Comparison of ENCODE assay signal across 9 mouse cellular contexts in the genomic region with DNA sequence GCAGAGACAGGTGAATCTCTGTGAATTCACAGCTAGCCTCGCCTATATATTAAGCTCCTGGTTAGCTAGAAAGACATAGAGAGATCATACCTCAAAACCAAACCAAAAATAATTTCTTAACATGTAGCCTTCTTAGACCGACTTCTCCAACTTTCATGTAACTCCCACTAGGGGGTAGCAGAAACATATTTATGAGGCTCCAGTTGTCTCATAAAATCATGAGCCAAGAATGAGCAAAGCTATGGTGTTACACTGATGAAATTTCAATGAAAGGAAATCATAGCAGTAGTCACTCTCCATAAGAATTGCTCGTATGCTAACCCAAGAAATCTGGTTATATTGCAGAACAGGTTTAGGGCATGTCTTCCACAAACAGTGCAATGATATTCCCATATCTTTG.
DNase-seq lines count a peak whose midpoint lies in the region; ATAC-seq and TF ChIP-seq lines count a peak whose summit lies in the region.
"Had no signal": no experiment of that assay in that cellular context is flagged by ENCODE, and none has a peak within 500 bp of the region (broad histone marks: within the 10 kb centered on the region; RNA-seq: fewer than 3 reads in every experiment).

No protein-coding gene starts in this region.

- no peaks in the 10 kb centered on the region for H3K36me3 ChIP-seq in neural tube, embryonic 15.5 days
- no peaks in the 10 kb centered on the region for H3K36me3 ChIP-seq in thymus, adult 2 months (ENCODE audit: control insufficient read depth, insufficient read depth, low read length)
- H3K36me3 ChIP-seq: heart, embryonic 13.5 days had no signal

- TF ChIP-seq POLR2A in thymus, adult 2 months (IDR thresholded peaks at IDR 0.05; ENCODE audit: control insufficient read depth, extremely low read depth, insufficient read depth, low read length, poor library complexity): no peak

- no peaks in the 10 kb centered on the region for H3K9me3 ChIP-seq in neural tube, embryonic 15.5 days (replicated peaks)
- H3K9me3 ChIP-seq: heart, embryonic 13.5 days had no signal

- no peak overlapping the region for H3K9ac ChIP-seq in neural tube, embryonic 15.5 days (replicated peaks)
- H3K9ac ChIP-seq: heart, embryonic 13.5 days had no signal

- intact Hi-C loops in left cerebral cortex, postnatal 14 days (cut with DNase I): loop anchor here (1.0 to 2.0 kb wide), 2 partner anchors 149 to 675 kb away; a partner anchor contains a TSS
- intact Hi-C loops in left cerebral cortex, postnatal 4 days (cut with DNase I): loop anchor here (5.0 to 10.0 kb wide), 2 partner anchors 149 to 767 kb away; a partner anchor contains a TSS

- H3K4me3 ChIP-seq in neural tube, embryonic 15.5 days (replicated peaks): no peak overlapping the region
- no peak overlapping the region for H3K4me3 ChIP-seq in thymus, adult 2 months (ENCODE audit: control insufficient read depth, insufficient read depth, low read length)
- H3K4me3 ChIP-seq: heart, embryonic 13.5 days had no signal

- H3K27me3 ChIP-seq in neural tube, embryonic 15.5 days (replicated peaks): no peaks in the 10 kb centered on the region
- H3K27me3 ChIP-seq in thymus, adult 2 months (ENCODE audit: control insufficient read depth, insufficient read depth, low read length): no peaks in the 10 kb centered on the region
- H3K27me3 ChIP-seq: heart, embryonic 13.5 days had no signal

- WGBS in neural tube, embryonic 15.5 days: 52% methylated on average over 3 of the region's 3 CpGs
- WGBS in thymus, adult 2 months: 13% methylated on average over 3 of the region's 3 CpGs

- no peaks in the 10 kb centered on the region for H3K4me1 ChIP-seq in neural tube, embryonic 15.5 days
- no peaks in the 10 kb centered on the region for H3K4me1 ChIP-seq in thymus, adult 2 months (replicated peaks; ENCODE audit: control insufficient read depth, insufficient read depth, low read length)
- H3K4me1 ChIP-seq: heart, embryonic 13.5 days had no signal

- TF ChIP-seq CTCF in thymus, adult 2 months (IDR thresholded peaks at IDR 0.05; ENCODE audit: borderline replicate concordance, control insufficient read depth, extremely low read depth, insufficient read depth, low read length, poor library complexity): no peak

- H3K4me2 ChIP-seq in neural tube, embryonic 15.5 days: no peak overlapping the region
- H3K4me2 ChIP-seq: heart, embryonic 13.5 days had no signal

- peak; percentile 89 for ATAC-seq in neural tube, embryonic 15.5 days (ENCODE audit: low FRiP score)

- DNase-seq in adrenal gland, postnatal 10 days: peak; percentile 7
- DNase-seq in adrenal gland, adult 18-20 months (ENCODE audit: low spot score in 2 of 2): no peak
- peak; percentile 39 to 72 for DNase-seq in left cerebral cortex, postnatal 14 days (ENCODE audit: low spot score in 2 of 2)
- no peak for DNase-seq in left cerebral cortex, postnatal 4 days
- DNase-seq in cerebellum, postnatal 14 days: peak; percentile 9 to 55
- DNase-seq in induced T-regulatory cell, adult 2 months (ENCODE audit: low read depth): peak; percentile 14
- no peak for DNase-seq in thymus, adult 2 months

- H3K27ac ChIP-seq in neural tube, embryonic 15.5 days (replicated peaks): no peak overlapping the region
- H3K27ac ChIP-seq in thymus, adult 2 months (ENCODE audit: control insufficient read depth, insufficient read depth, low read length): no peak overlapping the region
- H3K27ac ChIP-seq: heart, embryonic 13.5 days had no signal

Comparison
In these comparisons a context has a peak if more than half of its experiments do, and no peak if none do; other contexts are left out.
1. DNase-seq: peak in adrenal gland, postnatal 10 days (single experiment), left cerebral cortex, postnatal 14 days (2 of 2), cerebellum, postnatal 14 days (2 of 2) and induced T-regulatory cell, adult 2 months (single experiment); none in adrenal gland, adult 18-20 months (0 of 2), left cerebral cortex, postnatal 4 days (single experiment) and thymus, adult 2 months (single experiment).